Mouse (Mus musculus): Measurements from ENCODE around the gene Nfe2l2. TPM values are rescaled to one million over a fixed set of nuclear protein-coding genes. Genes with fewer than 3 reads are reported as not detected.
"Not testable (repeated sequence)": the region's sequence is repeated elsewhere in the genome, so short reads cannot be mapped to it uniquely, and the experiment has no call there.

The Nfe2l2 gene
- total RNA-seq, 2 experiments from 2014 or later: 9.7 to 9.8 TPM

- intact Hi-C loops (cut with DNase I): no loop called here
- no peak for DNase-seq (ENCODE audit: extremely low spot score in 1 of 2, low spot score in 2 of 2)
Observed at GRCm38 (mm10) chr2:75716046-75717016, 11.9 kb upstream of the Nfe2l2 start.

GRCm38 (mm10) chr2:75714766-75715165 is 10.3 kb upstream of the Nfe2l2 start:
- intact Hi-C loops (cut with DNase I): no loop called here

GRCm38 (mm10) chr2:75713083-75713482 is 8.6 kb upstream of the Nfe2l2 start:
- intact Hi-C loops (cut with DNase I): no loop called here
- DNase-seq (ENCODE audit: extremely low spot score in 1 of 2, low spot score in 2 of 2): no peak

More at GRCm38 (mm10) chr2:75714766-75715165, 10.3 kb upstream of the Nfe2l2 start:
- no peak for DNase-seq (ENCODE audit: extremely low spot score in 1 of 2, low spot score in 2 of 2)

- no peak for DNase-seq (ENCODE audit: extremely low spot score in 1 of 2, low spot score in 2 of 2)
- intact Hi-C loops (cut with DNase I): loop anchor here (10.0 kb wide), 1 partner anchor 57 kb away; no protein-coding TSS in a partner anchor
Observed at GRCm38 (mm10) chr2:75707420-75707819, 3.0 kb upstream of the Nfe2l2 start.

GRCm38 (mm10) chr2:75706435-75706834 is 2.0 kb upstream of the Nfe2l2 start:
- intact Hi-C loops (cut with DNase I): loop anchor here (10.0 kb wide), 1 partner anchor 58 kb away; no protein-coding TSS in a partner anchor
- no peak for DNase-seq (ENCODE audit: extremely low spot score in 1 of 2, low spot score in 2 of 2)

- no peak for DNase-seq (ENCODE audit: extremely low spot score in 1 of 2, low spot score in 2 of 2)
- intact Hi-C loops (cut with DNase I): loop anchor here (10.0 kb wide), 1 partner anchor 60 kb away; no protein-coding TSS in a partner anchor
Observed at GRCm38 (mm10) chr2:75705162-75705752, 816 bp upstream of the Nfe2l2 start.

GRCm38 (mm10) chr2:75703375-75704181 is 863 bp downstream of the Nfe2l2 start:
- intact Hi-C loops (cut with DNase I): loop anchor here (10.0 kb wide), 1 partner anchor 61 kb away; no protein-coding TSS in a partner anchor
- peak; percentile 61 to 92 for DNase-seq (ENCODE audit: extremely low spot score in 1 of 2, low spot score in 2 of 2)

- intact Hi-C loops (cut with DNase I): loop anchor here (10.0 kb wide), 1 partner anchor 62 kb away; no protein-coding TSS in a partner anchor
- DNase-seq (ENCODE audit: extremely low spot score in 1 of 2, low spot score in 2 of 2): no peak
Observed at GRCm38 (mm10) chr2:75702588-75702976, 1.9 kb downstream of the Nfe2l2 start.

- intact Hi-C loops (cut with DNase I): loop anchor here (10.0 kb wide), 1 partner anchor 63 kb away; no protein-coding TSS in a partner anchor
- DNase-seq (ENCODE audit: extremely low spot score in 1 of 2, low spot score in 2 of 2): no peak
Observed at GRCm38 (mm10) chr2:75701822-75702587, 2.4 kb downstream of the Nfe2l2 start.

GRCm38 (mm10) chr2:75701207-75701606 is 3.2 kb downstream of the Nfe2l2 start:
- DNase-seq (ENCODE audit: extremely low spot score in 1 of 2, low spot score in 2 of 2): no peak

GRCm38 (mm10) chr2:75700543-75700942 is 3.9 kb downstream of the Nfe2l2 start:
- intact Hi-C loops (cut with DNase I): loop anchor here (10.0 kb wide), 1 partner anchor 64 kb away; no protein-coding TSS in a partner anchor
- no peak for DNase-seq (ENCODE audit: extremely low spot score in 1 of 2, low spot score in 2 of 2)

More at GRCm38 (mm10) chr2:75701207-75701606, 3.2 kb downstream of the Nfe2l2 start:
- intact Hi-C loops (cut with DNase I): loop anchor here (10.0 kb wide), 1 partner anchor 64 kb away; no protein-coding TSS in a partner anchor

GRCm38 (mm10) chr2:75698874-75699273 is 5.6 kb downstream of the Nfe2l2 start:
- DNase-seq (ENCODE audit: extremely low spot score in 1 of 2, low spot score in 2 of 2): no peak
- intact Hi-C loops (cut with DNase I): no loop called here

GRCm38 (mm10) chr2:75698007-75698406 is 6.4 kb downstream of the Nfe2l2 start:
- intact Hi-C loops (cut with DNase I): no loop called here
- DNase-seq (ENCODE audit: extremely low spot score in 1 of 2, low spot score in 2 of 2): no peak

GRCm38 (mm10) chr2:75697222-75697621 is 7.2 kb downstream of the Nfe2l2 start:
- no peak for DNase-seq (ENCODE audit: extremely low spot score in 1 of 2, low spot score in 2 of 2)
- intact Hi-C loops (cut with DNase I): no loop called here

GRCm38 (mm10) chr2:75696371-75696770 is 8.1 kb downstream of the Nfe2l2 start:
- intact Hi-C loops (cut with DNase I): no loop called here
- no peak for DNase-seq (ENCODE audit: extremely low spot score in 1 of 2, low spot score in 2 of 2)

- no peak for DNase-seq (ENCODE audit: extremely low spot score in 1 of 2, low spot score in 2 of 2)
- intact Hi-C loops (cut with DNase I): no loop called here
Observed at GRCm38 (mm10) chr2:75695676-75696350, 8.6 kb downstream of the Nfe2l2 start.

- DNase-seq (ENCODE audit: extremely low spot score in 1 of 2, low spot score in 2 of 2); intact Hi-C loops (cut with DNase I): not testable (repeated sequence)
Observed at GRCm38 (mm10) chr2:75694926-75695325, 9.5 kb downstream of the Nfe2l2 start.
